Mouse (Mus musculus) lung, embryonic 16.5 days (tissue): ENCODE data around the gene Il1rapl1. TPM values are rescaled to one million over a fixed set of nuclear protein-coding genes. Genes with fewer than 3 reads are reported as not detected.

ENCODE experiments used
- ATAC-seq: fragments of 200-750 bp; cut with Nextera tagmentation; 2 replicates; pipeline ENCODE4 v1.8.0; 2017; ENCODE audit warnings: low read depth, mild to moderate bottlenecking, moderate library complexity
- H3K27ac ChIP-seq: fragments of 300-500 bp; sonication (generic); 2 replicates; pipeline ENCODE4 v1.5.1; 2014; ENCODE audit warnings: mild to moderate bottlenecking, control low read depth, low read length
- H3K27me3 ChIP-seq: fragments of 300-500 bp; sonication (generic); 2 replicates; pipeline ENCODE4 v1.6.1; 2014; ENCODE audit warnings: low read depth, low read length, mixed read lengths; ENCODE audit not compliant: control insufficient read depth, insufficient read depth
- H3K36me3 ChIP-seq: fragments of 300-500 bp; sonication (generic); 2 replicates; pipeline ENCODE4 v1.6.1; 2014; ENCODE audit warnings: low read length; ENCODE audit not compliant: control insufficient read depth, insufficient read depth
- H3K4me1 ChIP-seq: fragments of 300-500 bp; sonication (generic); replicated peaks from 2 replicates; pipeline ENCODE4 v1.6.1; 2014; ENCODE audit warnings: low read length, mixed read lengths; ENCODE audit not compliant: control insufficient read depth, insufficient read depth
- H3K4me2 ChIP-seq: fragments of 300-500 bp; sonication (generic); 2 replicates; pipeline ENCODE4 v1.6.1; 2014; ENCODE audit warnings: low read depth, low read length, control low read depth
- H3K4me3 ChIP-seq: fragments of 300-500 bp; sonication (generic); 2 replicates; pipeline ENCODE4 v1.5.1; 2014; ENCODE audit warnings: mild to moderate bottlenecking, low read length, control low read depth
- H3K9ac ChIP-seq: fragments of 300-500 bp; sonication (generic); 2 replicates; pipeline ENCODE4 v1.6.1; 2014; ENCODE audit warnings: low read length, control low read depth
- H3K9me3 ChIP-seq: fragments of 300-500 bp; sonication (generic); 2 replicates; pipeline ENCODE4 v1.6.1; 2016; ENCODE audit warnings: low read length; ENCODE audit not compliant: control insufficient read depth
- WGBS: fragments of 180-500 bp; shearing (Covaris S2); extraction: QIAGEN DNeasy Blood & Tissue Kit; methylation state at CpG from one replicate; pipeline ENCODE4 v1.1.7; 2014; 5-methylcytosine and 5-hydroxymethylcytosine counted together
- polyA plus RNA-seq: library from polyadenylated mRNA; unstranded; fragments of >200 nt; fragmentation: Nextera tagmentation; extraction: Ambion mirVana; gene quantifications from 2 replicates; pipeline ENCODE4 v1.2.1, GENCODE M21; 2015

Il1rapl1 gene
- polyA plus RNA-seq, 1 experiment from 2014 or later: 0.10 TPM

- 51% methylated on average over 2 of the region's 2 CpGs for WGBS
- no peaks in the 10 kb centered on the region for H3K27me3 ChIP-seq
- ATAC-seq: no peak
Measured at GRCm38 (mm10) chrX:88089873-88090272, 25.6 kb downstream of the Il1rapl1 start.

GRCm38 (mm10) chrX:88072741-88073419 is 42.6 kb downstream of the Il1rapl1 start:
- no peak for ATAC-seq
- H3K4me1 ChIP-seq: no peaks in the 10 kb centered on the region
- WGBS: 35% methylated on average over 7 of the region's 7 CpGs

More at GRCm38 (mm10) chrX:88089873-88090272, 25.6 kb downstream of the Il1rapl1 start:
- H3K4me3 ChIP-seq: no peak overlapping the region
- H3K4me2 ChIP-seq: no peak overlapping the region
- no peaks in the 10 kb centered on the region for H3K36me3 ChIP-seq
- no peaks in the 10 kb centered on the region for H3K4me1 ChIP-seq
- no peak overlapping the region for H3K27ac ChIP-seq
- H3K9ac ChIP-seq: no peak overlapping the region
- no peaks in the 10 kb centered on the region for H3K9me3 ChIP-seq

GRCm38 (mm10) chrX:88070368-88070767 is 45.1 kb downstream of the Il1rapl1 start:
- H3K9me3 ChIP-seq: no peaks in the 10 kb centered on the region
- H3K27ac ChIP-seq: no peak overlapping the region
- no peaks in the 10 kb centered on the region for H3K36me3 ChIP-seq
- no peak overlapping the region for H3K4me2 ChIP-seq
- ATAC-seq: no peak
- H3K4me1 ChIP-seq: no peaks in the 10 kb centered on the region
- H3K9ac ChIP-seq: no peak overlapping the region
- no peaks in the 10 kb centered on the region for H3K27me3 ChIP-seq
- H3K4me3 ChIP-seq: no peak overlapping the region
- WGBS: 60% methylated on average over 3 of the region's 3 CpGs

More at GRCm38 (mm10) chrX:88072741-88073419, 42.6 kb downstream of the Il1rapl1 start:
- no peak overlapping the region for H3K9ac ChIP-seq
- no peak overlapping the region for H3K4me2 ChIP-seq
- H3K4me3 ChIP-seq: no peak overlapping the region
- no peaks in the 10 kb centered on the region for H3K36me3 ChIP-seq
- H3K27ac ChIP-seq: no peak overlapping the region
- no peaks in the 10 kb centered on the region for H3K27me3 ChIP-seq
- H3K9me3 ChIP-seq: no peaks in the 10 kb centered on the region

GRCm38 (mm10) chrX:88043556-88043955 is 71.9 kb downstream of the Il1rapl1 start:
- Histone ChIP-seq H3K9me3 (no peaks in the 10 kb centered on the region), H3K36me3 (no peaks in the 10 kb centered on the region), H3K9ac (no peak overlapping the region), H3K4me1 (no peaks in the 10 kb centered on the region), H3K4me3 (no peak overlapping the region), H3K4me2 (no peak overlapping the region), H3K27ac (no peak overlapping the region), H3K27me3 (no peaks in the 10 kb centered on the region)
- no peak for ATAC-seq
- WGBS: 68% methylated on average over 1 of the region's 1 CpGs

GRCm38 (mm10) chrX:88038984-88039383 is 76.5 kb downstream of the Il1rapl1 start:
- no peaks in the 10 kb centered on the region for H3K9me3 ChIP-seq
- no peak overlapping the region for H3K9ac ChIP-seq

GRCm38 (mm10) chrX:87897172-87897571 is 218.3 kb downstream of the Il1rapl1 start:
- Histone ChIP-seq H3K36me3 (no peaks in the 10 kb centered on the region), H3K9me3 (no peaks in the 10 kb centered on the region), H3K4me3 (no peak overlapping the region), H3K27me3 (no peaks in the 10 kb centered on the region), H3K4me1 (no peaks in the 10 kb centered on the region), H3K27ac (no peak overlapping the region), H3K4me2 (no peak overlapping the region), H3K9ac (no peak overlapping the region)
- WGBS: 54% methylated on average over 1 of the region's 1 CpGs
- no peak for ATAC-seq

More at GRCm38 (mm10) chrX:88038984-88039383, 76.5 kb downstream of the Il1rapl1 start:
- Histone ChIP-seq H3K27me3 (no peaks in the 10 kb centered on the region), H3K4me3 (no peak overlapping the region), H3K4me1 (no peaks in the 10 kb centered on the region), H3K27ac (no peak overlapping the region), H3K36me3 (no peaks in the 10 kb centered on the region), H3K4me2 (no peak overlapping the region)
- 58% methylated on average over 1 of the region's 1 CpGs for WGBS
- no peak for ATAC-seq

GRCm38 (mm10) chrX:87891916-87892315 is 223.5 kb downstream of the Il1rapl1 start:
- Histone ChIP-seq H3K9ac (no peak overlapping the region), H3K27ac (no peak overlapping the region), H3K9me3 (no peaks in the 10 kb centered on the region), H3K4me2 (no peak overlapping the region), H3K4me1 (no peaks in the 10 kb centered on the region), H3K4me3 (no peak overlapping the region), H3K27me3 (no peaks in the 10 kb centered on the region), H3K36me3 (no peaks in the 10 kb centered on the region)
- ATAC-seq: no peak

- Histone ChIP-seq H3K36me3 (no peaks in the 10 kb centered on the region), H3K27ac (no peak overlapping the region), H3K9me3 (no peaks in the 10 kb centered on the region), H3K27me3 (no peaks in the 10 kb centered on the region), H3K4me2 (no peak overlapping the region), H3K4me1 (no peaks in the 10 kb centered on the region), H3K4me3 (no peak overlapping the region), H3K9ac (no peak overlapping the region)
- WGBS: 59% methylated on average over 2 of the region's 2 CpGs
- no peak for ATAC-seq
Measured at GRCm38 (mm10) chrX:87854107-87854506, 261.3 kb downstream of the Il1rapl1 start.

GRCm38 (mm10) chrX:87813884-87814283 is 301.6 kb downstream of the Il1rapl1 start:
- H3K9me3 ChIP-seq: no peaks in the 10 kb centered on the region
- no peak overlapping the region for H3K9ac ChIP-seq
- no peaks in the 10 kb centered on the region for H3K27me3 ChIP-seq
- no peaks in the 10 kb centered on the region for H3K4me1 ChIP-seq
- H3K36me3 ChIP-seq: no peaks in the 10 kb centered on the region
- H3K4me3 ChIP-seq: no peak overlapping the region
- no peak overlapping the region for H3K27ac ChIP-seq
- no peak overlapping the region for H3K4me2 ChIP-seq
- no peak for ATAC-seq

GRCm38 (mm10) chrX:87807717-87808116 is 307.7 kb downstream of the Il1rapl1 start:
- Histone ChIP-seq H3K9me3 (no peaks in the 10 kb centered on the region), H3K27ac (no peak overlapping the region), H3K4me2 (no peak overlapping the region), H3K9ac (no peak overlapping the region), H3K36me3 (no peaks in the 10 kb centered on the region), H3K27me3 (no peaks in the 10 kb centered on the region), H3K4me3 (no peak overlapping the region), H3K4me1 (no peaks in the 10 kb centered on the region)
- ATAC-seq: no peak
- 55% methylated on average over 1 of the region's 1 CpGs for whole genome bisulfite sequencing
